Mouse (Mus musculus) midbrain, embryonic 10.5 days (tissue): ENCODE data around the gene Slc2a3. TPM values are rescaled to one million over a fixed set of nuclear protein-coding genes. Genes with fewer than 3 reads are reported as not detected.

Experiments
- microRNA-seq: library from miRNA; unstranded; fragments of <30 nt; microRNA quantifications from one replicate; pipeline ENCODE4, GENCODE M21; 2017
- polyA plus RNA-seq: library from polyadenylated mRNA; unstranded; fragments of >200 nt; fragmentation: Nextera tagmentation; extraction: Ambion mirVana; gene quantifications from 2 replicates; pipeline ENCODE4 v1.2.1, GENCODE M21; 2016

Slc2a3 gene
- polyA plus RNA-seq, 1 experiment from 2014 or later, result 63.0 TPM

Small RNA genes within 50 kb of the gene (microRNA-seq; reads per million reads assigned to microRNA genes)
- not detected for gene Mir7231

Other genes starting within 250 kb of the Slc2a3 start
- gene Aicda, start 247.8 kb downstream of the Slc2a3 start, polyA plus RNA-seq, result not detected in 2 replicates
- gene Apobec1, start 199.2 kb downstream of the Slc2a3 start, polyA plus RNA-seq, result 1.6 and 1.7 TPM in 2 replicates
- gene Gdf3, start 191.6 kb downstream of the Slc2a3 start, polyA plus RNA-seq, result 0.06 and 0.09 TPM in 2 replicates
- gene Dppa3, start 175.2 kb downstream of the Slc2a3 start, polyA plus RNA-seq, result not detected in 2 replicates
- 0.09 and 0.32 TPM in 2 replicates for gene Nanog, start 94.2 kb downstream of the Slc2a3 start, polyA plus RNA-seq
- gene Foxj2, start 18.3 kb upstream of the Slc2a3 start, polyA plus RNA-seq, result 2.0 and 2.4 TPM in 2 replicates
- 1.4 and 1.9 TPM in 2 replicates for gene C3ar1, start 54.5 kb upstream of the Slc2a3 start, polyA plus RNA-seq
- gene Necap1, start 72.8 kb upstream of the Slc2a3 start, polyA plus RNA-seq, result 57.2 and 63.6 TPM in 2 replicates
- 1.0 and 1.6 TPM in 2 replicates for gene Clec4a1, start 120.2 kb upstream of the Slc2a3 start, polyA plus RNA-seq
- gene Clec4a3, start 150.9 kb upstream of the Slc2a3 start, polyA plus RNA-seq, result 0.17 and 0.83 TPM in 2 replicates
- gene Clec4a4, start 188.7 kb upstream of the Slc2a3 start, polyA plus RNA-seq, result not detected in 2 replicates
- not detected in 2 replicates for gene Clec4b1, start 248.3 kb upstream of the Slc2a3 start, polyA plus RNA-seq